Mouse (Mus musculus): ENCODE measurements around the gene Vmn2r11. TPM values are rescaled to one million over a fixed set of nuclear protein-coding genes. Genes with fewer than 3 reads are reported as not detected.
"Not testable (repeated sequence)": the region's sequence is repeated elsewhere in the genome, so short reads cannot be mapped to it uniquely, and the experiment has no call there.

Gene Vmn2r11
- polyA plus RNA-seq (2015; fragmentation: Nextera tagmentation; extraction: Ambion mirVana), result not detected in 2 replicates

DNA sequence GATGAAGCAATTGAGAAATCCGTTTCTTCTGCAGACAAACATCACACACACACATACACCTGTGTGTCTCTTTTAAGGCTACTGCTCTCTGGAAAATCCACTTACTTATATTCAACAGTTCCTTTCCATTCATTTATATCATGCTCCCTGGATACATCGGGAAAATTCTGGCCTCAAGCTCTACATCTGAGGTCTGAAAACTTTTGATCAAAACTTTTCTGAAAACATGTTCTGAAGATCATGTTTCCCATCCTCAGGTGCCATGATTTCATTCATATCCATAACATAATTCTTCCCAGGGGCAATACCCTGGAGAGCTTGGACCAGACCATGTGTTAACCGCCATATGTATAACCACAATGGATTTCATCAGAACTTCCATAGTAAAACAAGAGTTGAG, at the start of gene Vmn2r11:
Gene Vmn2r11 (minus strand): TSS at position 101 of the 400 bp plus-strand sequence.
- H3K27ac ChIP-seq; H3K9ac ChIP-seq; H3K27me3 ChIP-seq; H3K36me3 ChIP-seq; ATAC-seq (ENCODE audit: low FRiP score); H3K4me2 ChIP-seq; H3K4me3 ChIP-seq; H3K4me1 ChIP-seq (replicated peaks): not testable (repeated sequence)
- 85% methylated on average over 3 of the region's 3 CpGs for WGBS
- H3K9me3 ChIP-seq, result peaks cover 26% of the 10 kb centered on the region

GRCm38 (mm10) chr5:109097850-109098249, 38.5 kb upstream of the Vmn2r11 start, which contains the start of gene Vmn2r12:
TSS of gene Vmn2r12 (minus strand) at chr5:109097950.
- not testable (repeated sequence) for H3K27me3 ChIP-seq; H3K36me3 ChIP-seq; H3K9ac ChIP-seq; H3K4me2 ChIP-seq; H3K4me3 ChIP-seq; H3K27ac ChIP-seq; ATAC-seq (ENCODE audit: low FRiP score); H3K4me1 ChIP-seq (replicated peaks)
- H3K9me3 ChIP-seq, result peaks cover 22% of the 10 kb centered on the region
- WGBS, result 90% methylated on average over 5 of the region's 5 CpGs

DNA sequence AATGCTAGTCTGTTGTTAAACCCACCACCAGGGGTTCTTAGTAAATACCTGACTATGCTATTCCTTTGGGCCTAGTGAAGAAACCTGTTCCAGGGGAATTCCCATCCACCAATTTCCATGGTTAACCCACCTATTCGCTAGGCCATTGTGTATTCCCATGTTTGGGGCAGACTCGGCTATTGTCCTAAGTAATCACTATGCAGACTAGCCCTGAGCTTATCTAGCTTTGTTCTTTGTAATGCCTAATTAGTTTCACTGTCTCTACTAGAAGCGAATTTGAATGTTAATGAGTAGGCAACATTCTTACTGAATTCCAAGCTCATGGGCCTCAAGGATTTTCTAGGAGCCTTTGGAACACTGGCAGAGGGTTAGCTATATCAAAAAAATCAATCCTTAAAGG, 37.1 kb upstream of the Vmn2r11 start:
- WGBS, result 81% methylated on average over 3 of the region's 3 CpGs
- H3K27me3 ChIP-seq; H3K4me1 ChIP-seq (replicated peaks); H3K9ac ChIP-seq; H3K36me3 ChIP-seq; H3K27ac ChIP-seq; H3K4me3 ChIP-seq; ATAC-seq (ENCODE audit: low FRiP score); H3K4me2 ChIP-seq: not testable (repeated sequence)
- peaks cover 22% of the 10 kb centered on the region for H3K9me3 ChIP-seq

GRCm38 (mm10) chr5:109072016-109072415, 12.6 kb upstream of the Vmn2r11 start:
- not testable (repeated sequence) for H3K36me3 ChIP-seq; H3K4me1 ChIP-seq (replicated peaks); H3K9ac ChIP-seq; H3K4me2 ChIP-seq; ATAC-seq (ENCODE audit: low FRiP score); H3K4me3 ChIP-seq; H3K27me3 ChIP-seq; H3K27ac ChIP-seq
- H3K9me3 ChIP-seq, result peaks cover 15% of the 10 kb centered on the region
- WGBS, result 43% methylated on average over 4 of the region's 4 CpGs

DNA sequence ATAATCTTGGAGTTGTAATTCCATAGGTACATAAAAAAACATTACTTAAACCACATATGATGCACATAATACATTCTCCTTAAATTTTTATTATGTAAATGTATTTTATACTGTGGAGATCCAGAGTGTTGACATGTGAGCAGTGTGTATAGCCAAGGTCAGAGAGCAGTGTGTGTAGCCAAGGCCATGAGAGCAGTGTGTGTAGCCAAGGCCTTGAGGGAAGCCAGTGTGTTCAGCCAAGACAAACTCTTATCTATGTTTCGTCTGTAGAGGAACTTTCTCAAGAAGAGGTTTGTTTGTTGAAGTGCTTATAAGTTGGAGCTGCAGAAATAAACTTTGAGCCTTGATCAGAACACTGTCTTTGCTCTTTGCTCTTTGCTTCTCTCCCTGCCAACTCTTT, 4.1 kb downstream of the Vmn2r11 start:
- no peak overlapping the region for H3K9ac ChIP-seq
- H3K27me3 ChIP-seq, result no peaks in the 10 kb centered on the region
- no peaks in the 10 kb centered on the region for H3K36me3 ChIP-seq
- ATAC-seq (ENCODE audit: low FRiP score), result no peak
- H3K4me3 ChIP-seq, result no peak overlapping the region
- WGBS, result 68% methylated on average over 1 of the region's 1 CpGs
- H3K4me1 ChIP-seq (replicated peaks), result no peaks in the 10 kb centered on the region
- H3K27ac ChIP-seq, result no peak overlapping the region
- H3K4me2 ChIP-seq, result no peak overlapping the region
- peaks cover 17% of the 10 kb centered on the region for H3K9me3 ChIP-seq

DNA sequence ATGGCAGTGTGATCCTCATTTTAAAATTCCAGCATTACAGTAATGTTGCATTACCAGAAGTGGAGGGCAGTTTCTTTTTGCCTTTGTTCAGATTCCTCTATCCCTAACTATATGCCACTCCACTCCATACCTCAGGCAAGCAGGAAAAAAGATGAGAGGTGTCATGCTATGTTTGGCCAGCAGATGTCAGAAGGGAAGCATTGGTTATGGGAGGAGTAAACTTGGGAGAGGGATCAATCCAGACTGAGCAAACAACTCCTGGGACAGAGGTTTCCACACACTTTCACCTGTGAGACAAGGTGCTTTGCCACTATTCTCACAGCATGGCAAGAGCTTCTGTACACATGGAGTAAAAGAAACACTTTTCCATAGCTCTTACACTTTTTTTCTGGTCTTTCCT, 26.8 kb downstream of the Vmn2r11 start:
- ATAC-seq (ENCODE audit: low FRiP score), result no peak

DNA sequence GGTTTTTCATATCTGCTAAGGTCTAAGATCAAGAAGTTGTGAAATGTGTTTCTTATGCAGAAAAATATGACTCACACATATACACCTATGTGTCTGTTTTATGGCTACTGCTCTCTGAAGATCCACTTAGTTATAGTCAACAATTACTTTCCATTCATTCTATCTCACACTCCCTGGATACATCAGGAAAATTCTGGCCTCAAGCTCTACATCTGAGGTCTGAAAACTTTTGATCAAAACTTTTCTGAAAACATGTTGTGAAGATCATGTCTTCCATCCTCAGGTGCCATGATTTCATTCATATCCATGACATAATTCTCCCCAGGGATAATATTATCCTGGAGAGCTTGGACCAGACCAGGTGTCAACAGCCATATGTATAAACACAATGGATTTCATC, 52.9 kb downstream of the Vmn2r11 start, which contains the start of gene Vmn2r10:
Gene Vmn2r10 (minus strand): TSS at position 101 of the 400 bp plus-strand sequence.
- not testable (repeated sequence) for H3K9ac ChIP-seq; H3K36me3 ChIP-seq; H3K4me2 ChIP-seq; H3K27me3 ChIP-seq; H3K27ac ChIP-seq; H3K9me3 ChIP-seq; H3K4me1 ChIP-seq (replicated peaks); H3K4me3 ChIP-seq; ATAC-seq (ENCODE audit: low FRiP score)

More for the DNA sequence above, 26.8 kb downstream of the Vmn2r11 start:
- peaks cover 4% of the 10 kb centered on the region; the same call in 1 of the 2 replicates for H3K9me3 ChIP-seq
- no peaks in the 10 kb centered on the region for H3K36me3 ChIP-seq
- no peak overlapping the region for H3K4me2 ChIP-seq
- H3K4me3 ChIP-seq, result no peak overlapping the region
- no peak overlapping the region for H3K9ac ChIP-seq
- no peaks in the 10 kb centered on the region for H3K4me1 ChIP-seq (replicated peaks)
- no peaks in the 10 kb centered on the region for H3K27me3 ChIP-seq
- H3K27ac ChIP-seq, result no peak overlapping the region

Other genes starting within 250 kb of the Vmn2r11 start
- gene Vmn2r9, start 207.0 kb downstream of the Vmn2r11 start, polyA plus RNA-seq (2015; fragmentation: Nextera tagmentation; extraction: Ambion mirVana), result not detected in 2 replicates
- gene Vmn2r10, start 53.0 kb downstream of the Vmn2r11 start, polyA plus RNA-seq (2015; fragmentation: Nextera tagmentation; extraction: Ambion mirVana), result not detected in 2 replicates
- not detected in 2 replicates for gene Vmn2r12, start 38.4 kb upstream of the Vmn2r11 start, polyA plus RNA-seq (2015; fragmentation: Nextera tagmentation; extraction: Ambion mirVana)
- gene Vmn2r13, start 132.6 kb upstream of the Vmn2r11 start, polyA plus RNA-seq (2015; fragmentation: Nextera tagmentation; extraction: Ambion mirVana), result not detected in 2 replicates
- not detected in 2 replicates for gene Vmn2r14, start 165.1 kb upstream of the Vmn2r11 start, polyA plus RNA-seq (2015; fragmentation: Nextera tagmentation; extraction: Ambion mirVana)
- gene Vmn2r15, start 238.1 kb upstream of the Vmn2r11 start, polyA plus RNA-seq (2015; fragmentation: Nextera tagmentation; extraction: Ambion mirVana), result not detected in 2 replicates

All from hindbrain, embryonic 13.5 days (tissue).